Mouse (Mus musculus): ENCODE measurements around the gene Rad9a. TPM values are rescaled to one million over a fixed set of nuclear protein-coding genes. Genes with fewer than 3 reads are reported as not detected.

Rad9a gene
- polyA plus RNA-seq, 1 experiment from 2014 or later, result 34.0 TPM

GRCm38 (mm10) chr19:4216041-4216685 is 14.7 kb upstream of the Rad9a start:
- Histone ChIP-seq H3K27me3 (replicated peaks) (peaks cover 79% of the 10 kb centered on the region), H3K9ac (no peak overlapping the region), H3K4me3 (peak overlapping the region; percentile 3; the same call in 1 of the 2 replicates), H3K9me3 (no peaks in the 10 kb centered on the region), H3K27ac (no peak overlapping the region), H3K4me2 (replicated peaks) (peak overlapping the region; percentile 35), H3K4me1 (peaks cover 31% of the 10 kb centered on the region), H3K36me3 (no peaks in the 10 kb centered on the region)
- ATAC-seq (ENCODE audit: low FRiP score, low read depth), result no peak
- WGBS, result 21% methylated on average over 14 of the region's 14 CpGs

- 2% methylated on average over 15 of the region's 21 CpGs for WGBS
- Histone ChIP-seq H3K36me3 (no peaks in the 10 kb centered on the region), H3K9me3 (no peaks in the 10 kb centered on the region), H3K9ac (peak overlapping the region; percentile 68), H3K27ac (no peak overlapping the region), H3K4me2 (replicated peaks) (peak overlapping the region; percentile 98), H3K27me3 (replicated peaks) (peaks cover 77% of the 10 kb centered on the region), H3K4me1 (peaks cover 31% of the 10 kb centered on the region), H3K4me3 (peak overlapping the region; percentile 56)
- ATAC-seq (ENCODE audit: low FRiP score, low read depth), result no peak
These were observed 14.0 kb upstream of the Rad9a start for GRCm38 (mm10) chr19:4215451-4215840.

GRCm38 (mm10) chr19:4214771-4215450 is 13.4 kb upstream of the Rad9a start:
- H3K9me3 ChIP-seq, result no peaks in the 10 kb centered on the region
- H3K27me3 ChIP-seq (replicated peaks), result peaks cover 74% of the 10 kb centered on the region
- H3K4me3 ChIP-seq, result peak overlapping the region; percentile 56
- H3K4me2 ChIP-seq (replicated peaks), result peak overlapping the region; percentile 98
- H3K36me3 ChIP-seq, result no peaks in the 10 kb centered on the region
- H3K4me1 ChIP-seq, result peaks cover 31% of the 10 kb centered on the region
- peak overlapping the region; percentile 68 for H3K9ac ChIP-seq
- no peak overlapping the region for H3K27ac ChIP-seq
- whole genome bisulfite sequencing, result 1% methylated on average over 64 of the region's 81 CpGs
- ATAC-seq (ENCODE audit: low FRiP score, low read depth), result peak; percentile 45; the same call in 1 of the 2 replicates

GRCm38 (mm10) chr19:4214071-4214770 is 12.8 kb upstream of the Rad9a start, which contains the start of the genes Clcf1 and AC109138.7:
Gene Clcf1, plus strand, starts transcription at chr19:4214238.
Gene AC109138.7, plus strand, starts transcription at chr19:4214357.
- Histone ChIP-seq H3K27ac (no peak within 1 kb of the TSS), H3K27me3 (replicated peaks) (peaks cover 74% of the 10 kb centered on the region), H3K4me1 (peaks cover 31% of the 10 kb centered on the region), H3K9ac (peak within 1 kb of the TSS; percentile 68), H3K9me3 (no peaks in the 10 kb centered on the region), H3K36me3 (no peaks in the 10 kb centered on the region), H3K4me3 (peak within 1 kb of the TSS; percentile 56), H3K4me2 (replicated peaks) (peak within 1 kb of the TSS; percentile 98)
- peak; percentile 59 for ATAC-seq (ENCODE audit: low FRiP score, low read depth)
- under 1% methylated on average over 48 of the region's 49 CpGs for WGBS

GRCm38 (mm10) chr19:4213524-4213974 is 12.1 kb upstream of the Rad9a start:
- H3K4me1 ChIP-seq, result peaks cover 31% of the 10 kb centered on the region
- H3K4me3 ChIP-seq, result no peak overlapping the region
- peak overlapping the region; percentile 98 for H3K4me2 ChIP-seq (replicated peaks)
- H3K9ac ChIP-seq, result 0 out of 2 replicates have a peak overlapping the region, but pooled peaks have one; percentile 68
- peaks cover 78% of the 10 kb centered on the region for H3K27me3 ChIP-seq (replicated peaks)
- WGBS, result 5% methylated on average over 9 of the region's 9 CpGs
- no peaks in the 10 kb centered on the region for H3K9me3 ChIP-seq
- H3K27ac ChIP-seq, result no peak overlapping the region
- no peaks in the 10 kb centered on the region for H3K36me3 ChIP-seq
- no peak for ATAC-seq (ENCODE audit: low FRiP score, low read depth)

- no peak overlapping the region for H3K9ac ChIP-seq
- H3K4me2 ChIP-seq (replicated peaks), result no peak overlapping the region
- peaks cover 31% of the 10 kb centered on the region for H3K4me1 ChIP-seq
- H3K27me3 ChIP-seq (replicated peaks), result peaks cover 65% of the 10 kb centered on the region
- WGBS, result 30% methylated on average over 4 of the region's 4 CpGs
- no peak overlapping the region for H3K27ac ChIP-seq
- no peaks in the 10 kb centered on the region for H3K36me3 ChIP-seq
- no peak for ATAC-seq (ENCODE audit: low FRiP score, low read depth)
- no peak overlapping the region for H3K4me3 ChIP-seq
- no peaks in the 10 kb centered on the region for H3K9me3 ChIP-seq
These were observed 10.6 kb upstream of the Rad9a start for GRCm38 (mm10) chr19:4211891-4212588.

- Histone ChIP-seq H3K9ac (no peak overlapping the region), H3K27me3 (replicated peaks) (peaks cover 30% of the 10 kb centered on the region)
- 76% methylated on average over 5 of the region's 5 CpGs for WGBS
These were observed 7.1 kb upstream of the Rad9a start for GRCm38 (mm10) chr19:4208563-4208962.

GRCm38 (mm10) chr19:4206971-4207370 is 5.5 kb upstream of the Rad9a start:
- H3K9me3 ChIP-seq, result no peaks in the 10 kb centered on the region
- no peak overlapping the region for H3K27ac ChIP-seq
- H3K4me1 ChIP-seq, result peaks cover 5% of the 10 kb centered on the region
- no peak overlapping the region for H3K4me3 ChIP-seq
- WGBS, result 3% methylated on average over 2 of the region's 2 CpGs
- no peaks in the 10 kb centered on the region for H3K36me3 ChIP-seq
- H3K27me3 ChIP-seq (replicated peaks), result peaks cover 15% of the 10 kb centered on the region
- H3K9ac ChIP-seq, result no peak overlapping the region
- no peak for ATAC-seq (ENCODE audit: low FRiP score, low read depth)
- H3K4me2 ChIP-seq (replicated peaks), result no peak overlapping the region

More at GRCm38 (mm10) chr19:4208563-4208962, 7.1 kb upstream of the Rad9a start:
- H3K36me3 ChIP-seq, result no peaks in the 10 kb centered on the region
- no peak overlapping the region for H3K4me2 ChIP-seq (replicated peaks)
- H3K9me3 ChIP-seq, result no peaks in the 10 kb centered on the region
- H3K4me3 ChIP-seq, result no peak overlapping the region
- no peak for ATAC-seq (ENCODE audit: low FRiP score, low read depth)
- H3K27ac ChIP-seq, result no peak overlapping the region
- H3K4me1 ChIP-seq, result peaks cover 2% of the 10 kb centered on the region

- 0 out of 2 replicates have a peak, but pooled peaks cover 4% of the 10 kb centered on the region for H3K27me3 ChIP-seq (replicated peaks)
- H3K4me1 ChIP-seq, result peaks cover 20% of the 10 kb centered on the region
- no peaks in the 10 kb centered on the region for H3K36me3 ChIP-seq
- H3K4me3 ChIP-seq, result no peak overlapping the region
- H3K4me2 ChIP-seq (replicated peaks), result no peak overlapping the region
- H3K27ac ChIP-seq, result no peak overlapping the region
- no peak for ATAC-seq (ENCODE audit: low FRiP score, low read depth)
- 75% methylated on average over 4 of the region's 4 CpGs for WGBS
- no peak overlapping the region for H3K9ac ChIP-seq
- H3K9me3 ChIP-seq, result no peaks in the 10 kb centered on the region
These were observed 3.4 kb upstream of the Rad9a start for GRCm38 (mm10) chr19:4204889-4205288.

GRCm38 (mm10) chr19:4203604-4204326 is 2.3 kb upstream of the Rad9a start:
- no peak for ATAC-seq (ENCODE audit: low FRiP score, low read depth)
- 0 out of 2 replicates have a peak, but pooled peaks cover 3% of the 10 kb centered on the region for H3K36me3 ChIP-seq
- WGBS, result 71% methylated on average over 13 of the region's 13 CpGs
- no peak overlapping the region for H3K9ac ChIP-seq
- no peak overlapping the region for H3K4me3 ChIP-seq
- no peak overlapping the region for H3K4me2 ChIP-seq (replicated peaks)
- no peak overlapping the region for H3K27ac ChIP-seq
- H3K4me1 ChIP-seq, result peaks cover 20% of the 10 kb centered on the region
- 0 out of 2 replicates have a peak, but pooled peaks cover under 1% of the 10 kb centered on the region for H3K27me3 ChIP-seq (replicated peaks)
- H3K9me3 ChIP-seq, result no peaks in the 10 kb centered on the region

GRCm38 (mm10) chr19:4203148-4203547 is 1.7 kb upstream of the Rad9a start:
- peaks cover 20% of the 10 kb centered on the region for H3K4me1 ChIP-seq
- no peak overlapping the region for H3K4me3 ChIP-seq
- H3K4me2 ChIP-seq (replicated peaks), result 0 out of 2 replicates have a peak overlapping the region, but pooled peaks have one; percentile 88
- ATAC-seq (ENCODE audit: low FRiP score, low read depth), result no peak
- H3K36me3 ChIP-seq, result 0 out of 2 replicates have a peak, but pooled peaks cover 3% of the 10 kb centered on the region
- no peaks in the 10 kb centered on the region for H3K9me3 ChIP-seq
- H3K9ac ChIP-seq, result no peak overlapping the region
- WGBS, result 61% methylated on average over 3 of the region's 3 CpGs
- H3K27ac ChIP-seq, result no peak overlapping the region
- H3K27me3 ChIP-seq (replicated peaks), result no peaks in the 10 kb centered on the region
